Comparison of ENCODE assay signal across 12 mouse cellular contexts in genomic region chr2:18957459-18957858, GRCm38 (mm10). TPM values are rescaled to one million over a fixed set of nuclear protein-coding genes. Genes with fewer than 3 reads are reported as not detected.
DNase-seq lines count a peak whose midpoint lies in the region; ATAC-seq and TF ChIP-seq lines count a peak whose summit lies in the region.
"Had no signal": no experiment of that assay in that cellular context is flagged by ENCODE, and none has a peak within 500 bp of the region (broad histone marks: within the 10 kb centered on the region; RNA-seq: fewer than 3 reads in every experiment).

No protein-coding gene starts in this region.

- no peak overlapping the region for H3K4me3 ChIP-seq in heart, embryonic 15.5 days
- no peak overlapping the region for H3K4me3 ChIP-seq in liver, embryonic 12.5 days
- no peak overlapping the region for H3K4me3 ChIP-seq in stomach, postnatal 0 days (ENCODE audit: low read depth, low read length)
- H3K4me3 ChIP-seq: embryonic facial prominence, embryonic 13.5 days had no signal

- 56% methylated on average over 7 of the region's 7 CpGs for WGBS in heart, embryonic 15.5 days
- WGBS in liver, embryonic 12.5 days (ENCODE audit: insufficient replicate concordance): 56% methylated on average over 7 of the region's 7 CpGs
- WGBS in stomach, postnatal 0 days: 89% methylated on average over 7 of the region's 7 CpGs

- H3K4me2 ChIP-seq in heart, embryonic 15.5 days: peak overlapping the region; percentile 42
- H3K4me2 ChIP-seq in liver, embryonic 12.5 days: peak overlapping the region; percentile 30
- no peak overlapping the region for H3K4me2 ChIP-seq in stomach, postnatal 0 days (replicated peaks; ENCODE audit: low read depth)
- H3K4me2 ChIP-seq: embryonic facial prominence, embryonic 13.5 days had no signal

- H3K27ac ChIP-seq in heart, embryonic 15.5 days: peak overlapping the region; percentile 58; the same call in 1 of the 2 replicates
- H3K27ac ChIP-seq in liver, embryonic 12.5 days: peak overlapping the region; percentile 59; the same call in 1 of the 2 replicates
- no peak overlapping the region for H3K27ac ChIP-seq in stomach, postnatal 0 days (replicated peaks)
- H3K27ac ChIP-seq: embryonic facial prominence, embryonic 13.5 days had no signal

- TF ChIP-seq CTCF in stomach, postnatal 0 days (IDR thresholded peaks at IDR 0.05; ENCODE audit: low read depth): no peak

- TF ChIP-seq EP300 in stomach, postnatal 0 days (optimal IDR thresholded peaks at IDR 0.05): no peak

- no peak for ATAC-seq in heart, embryonic 15.5 days (replicated peaks; ENCODE audit: insufficient number of reproducible peaks, insufficient read depth, low FRiP score, low read depth)
- no peak for ATAC-seq in liver, embryonic 12.5 days
- ATAC-seq in stomach, postnatal 0 days (ENCODE audit: low FRiP score, low TSS enrichment): no peak

- H3K36me3 ChIP-seq in heart, embryonic 15.5 days: no peaks in the 10 kb centered on the region
- H3K36me3 ChIP-seq in liver, embryonic 12.5 days: no peaks in the 10 kb centered on the region
- no peaks in the 10 kb centered on the region for H3K36me3 ChIP-seq in stomach, postnatal 0 days (ENCODE audit: control insufficient read depth, insufficient read depth, low read length)
- H3K36me3 ChIP-seq: embryonic facial prominence, embryonic 13.5 days had no signal

- H3K27me3 ChIP-seq in heart, embryonic 15.5 days: no peaks in the 10 kb centered on the region
- no peaks in the 10 kb centered on the region for H3K27me3 ChIP-seq in liver, embryonic 12.5 days (replicated peaks)
- no peaks in the 10 kb centered on the region for H3K27me3 ChIP-seq in stomach, postnatal 0 days (ENCODE audit: control insufficient read depth, insufficient read depth, low read length)
- H3K27me3 ChIP-seq: embryonic facial prominence, embryonic 13.5 days had no signal

- no peaks in the 10 kb centered on the region for H3K9me3 ChIP-seq in heart, embryonic 15.5 days (replicated peaks)
- H3K9me3 ChIP-seq in liver, embryonic 12.5 days (replicated peaks): no peaks in the 10 kb centered on the region
- H3K9me3 ChIP-seq in stomach, postnatal 0 days (ENCODE audit: control insufficient read depth, low read length): no peaks in the 10 kb centered on the region
- H3K9me3 ChIP-seq: embryonic facial prominence, embryonic 13.5 days had no signal

- peaks cover 51% of the 10 kb centered on the region for H3K4me1 ChIP-seq in heart, embryonic 15.5 days (replicated peaks)
- peaks cover 99% of the 10 kb centered on the region for H3K4me1 ChIP-seq in liver, embryonic 12.5 days
- H3K4me1 ChIP-seq in stomach, postnatal 0 days (replicated peaks; ENCODE audit: control insufficient read depth, insufficient read depth): no peaks in the 10 kb centered on the region

- no peak for DNase-seq in heart, adult 8-10 months (ENCODE audit: low spot score)
- peak; percentile 71 for DNase-seq in CD4-positive, CD25-positive, alpha-beta regulatory T cell, adult 2 months (ENCODE audit: low read depth, low spot score)
- DNase-seq in thymus, postnatal 0 days (ENCODE audit: low spot score): peak; percentile 75
- DNase-seq in stomach, postnatal 0 days (ENCODE audit: low spot score): no peak
- DNase-seq in embryo, embryonic 10.5 days (ENCODE audit: low spot score): no peak
- DNase-seq: adrenal gland, postnatal 25 days; cerebellum, postnatal 36 days; lung, adult 18-20 months; right cerebral cortex, postnatal 4 days had no signal

- no peak overlapping the region for H3K9ac ChIP-seq in heart, embryonic 15.5 days
- peak overlapping the region; percentile 22; the same call in 1 of the 2 replicates for H3K9ac ChIP-seq in liver, embryonic 12.5 days
- no peak overlapping the region for H3K9ac ChIP-seq in stomach, postnatal 0 days (ENCODE audit: low read length)
- H3K9ac ChIP-seq: embryonic facial prominence, embryonic 13.5 days had no signal

RNA-seq across cellular contexts. Expression of gene Pip4k2a, which starts 40.5 kb away (rescaled TPM):
- 6.1 and 9.1 TPM in 2 replicates for polyA plus RNA-seq in heart, embryonic 15.5 days (2015; fragmentation: Nextera tagmentation; extraction: Ambion mirVana)
- 1 to 10 TPM; 4.9 to 6.6 (median 5.9) TPM for total RNA-seq in heart, adult 8-10 months (2022)
- polyA plus RNA-seq in liver, embryonic 12.5 days (2016; fragmentation: Nextera tagmentation; extraction: Ambion mirVana): 26.2 and 26.4 TPM in 2 replicates
- 51.2 and 53.7 TPM in 2 replicates for polyA plus RNA-seq in thymus, postnatal 0 days (2015; fragmentation: Nextera tagmentation; extraction: Ambion mirVana)
- polyA plus RNA-seq in stomach, postnatal 0 days (2015; fragmentation: Nextera tagmentation; extraction: Ambion mirVana): 4.5 and 4.8 TPM in 2 replicates

RNA-seq across cellular contexts. Expression of gene 4930426L09Rik, which starts 40.7 kb away (rescaled TPM):
- polyA plus RNA-seq in heart, embryonic 15.5 days (2015; fragmentation: Nextera tagmentation; extraction: Ambion mirVana): 0.16 and 0.30 TPM in 2 replicates
- under 1 TPM in 1 of 4 experiments, not detected in 3; 0.19 TPM for total RNA-seq in heart, adult 8-10 months (2022)
- 0.29 and 0.30 TPM in 2 replicates for polyA plus RNA-seq in liver, embryonic 12.5 days (2016; fragmentation: Nextera tagmentation; extraction: Ambion mirVana)
- 1.0 and 1.4 TPM in 2 replicates for polyA plus RNA-seq in thymus, postnatal 0 days (2015; fragmentation: Nextera tagmentation; extraction: Ambion mirVana)
- 0.44 and 0.93 TPM in 2 replicates for polyA plus RNA-seq in stomach, postnatal 0 days (2015; fragmentation: Nextera tagmentation; extraction: Ambion mirVana)

Comparison
In these comparisons a context has a peak if more than half of its experiments do, and no peak if none do; other contexts are left out.
1. DNase-seq: peak in CD4-positive, CD25-positive, alpha-beta regulatory T cell, adult 2 months (single experiment) and thymus, postnatal 0 days (single experiment); none in heart, adult 8-10 months (single experiment), stomach, postnatal 0 days (single experiment) and embryo, embryonic 10.5 days (single experiment).